Mouse (Mus musculus) liver, adult 2 months (tissue): Measurements from ENCODE around the gene Tnfaip8l1.

Experiments used
- CTCF ChIP-seq: fragments of 200-500 bp; IDR thresholded peaks from 2 replicates; pipeline ENCODE4 v1.5.1; 2011; ENCODE audit warnings: low read depth, low read length, control low read depth
- POLR2A ChIP-seq: fragments of 200-500 bp; IDR thresholded peaks from 2 replicates; pipeline ENCODE4 v1.6.1; 2011; ENCODE audit warnings: low read length, control low read depth; ENCODE audit not compliant: insufficient read depth; ENCODE audit errors: extremely low read depth

DNA sequence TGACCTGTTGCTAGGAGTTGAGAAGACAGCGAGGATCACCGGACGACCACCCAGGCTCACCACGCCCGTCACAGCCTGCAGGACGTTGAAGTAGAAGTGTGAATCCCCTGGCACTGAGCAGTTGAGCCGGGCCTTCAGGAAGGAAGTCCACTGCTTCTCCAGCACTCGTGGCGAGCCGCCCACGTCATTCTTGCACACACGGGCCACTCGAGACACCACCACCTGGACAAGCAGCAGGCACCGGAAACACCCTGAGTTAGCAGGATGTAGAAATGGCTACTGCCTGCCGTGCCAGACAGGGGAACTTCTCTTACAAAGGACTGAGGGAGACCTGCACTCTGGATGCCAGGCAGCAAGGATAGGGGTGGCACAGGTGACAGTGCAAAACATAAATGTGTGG, 34.0 kb upstream of the Tnfaip8l1 start:
- TF ChIP-seq CTCF (no peak), POLR2A (no peak)
